Mouse (Mus musculus): ENCODE results near the gene Zfp131.

- 0 out of 2 replicates have a peak, but pooled peaks have one; percentile 4 for TF ChIP-seq CTCF (IDR thresholded peaks at IDR 0.05; ENCODE audit: insufficient read depth, low read length)
- TF ChIP-seq POLR2A (IDR thresholded peaks at IDR 0.05; ENCODE audit: borderline replicate concordance, extremely low read depth, low read depth, low read length) = no peak
Measured at GRCm38 (mm10) chr13:119724541-119724940, 66.1 kb downstream of the Zfp131 start.
